Mouse (Mus musculus) limb, embryonic 14.5 days (tissue): ENCODE data around the gene Slc39a11. TPM values are rescaled to one million over a fixed set of nuclear protein-coding genes. Genes with fewer than 3 reads are reported as not detected.
A peak's percentile ranks its signal among the peaks of the same experiment; 100 is the strongest.

Experiments
- ATAC-seq: fragments of 200-750 bp; cut with Nextera tagmentation; 2 replicates; pipeline ENCODE4 v1.8.0; 2017; ENCODE audit warnings: low read depth, moderate number of reproducible peaks, moderate TSS enrichment; ENCODE audit not compliant: low FRiP score
- DNase-seq: peaks from one replicate; pipeline ENCODE4 v3.0.0-alpha.2; 2015; ENCODE audit warnings: low spot score
- H3K27ac ChIP-seq: fragments of 300-500 bp; sonication (generic); replicated peaks from 2 replicates; pipeline ENCODE4 v1.5.1; 2014; ENCODE audit warnings: low read depth, mild to moderate bottlenecking, low read length, moderate library complexity, mixed read lengths
- H3K27me3 ChIP-seq: fragments of 300-500 bp; sonication (generic); 2 replicates; pipeline ENCODE4 v1.6.1; 2014; ENCODE audit warnings: low read length, mixed read lengths; ENCODE audit not compliant: control insufficient read depth, insufficient read depth
- H3K36me3 ChIP-seq: fragments of 300-500 bp; sonication (generic); 2 replicates; pipeline ENCODE4 v1.6.1; 2014; ENCODE audit warnings: mild to moderate bottlenecking, low read length, moderate library complexity, mixed read lengths; ENCODE audit not compliant: control insufficient read depth, insufficient read depth
- H3K4me1 ChIP-seq: fragments of 300-500 bp; sonication (generic); 2 replicates; pipeline ENCODE4 v1.6.1; 2014; ENCODE audit warnings: antibody characterized with exemption, low read length, mixed read lengths; ENCODE audit not compliant: control insufficient read depth, insufficient read depth
- H3K4me2 ChIP-seq: fragments of 300-500 bp; sonication (generic); replicated peaks from 2 replicates; pipeline ENCODE4 v1.6.1; 2014; ENCODE audit warnings: low read depth, mild to moderate bottlenecking, low read length, moderate library complexity; ENCODE audit not compliant: severe bottlenecking
- H3K4me3 ChIP-seq: fragments of 300-500 bp; sonication (generic); replicated peaks from 2 replicates; pipeline ENCODE4 v1.5.1; 2014; ENCODE audit warnings: low read length
- H3K9ac ChIP-seq: fragments of 300-500 bp; sonication (generic); 2 replicates; pipeline ENCODE4 v1.6.1; 2014; ENCODE audit warnings: mild to moderate bottlenecking, low read depth, low read length, moderate library complexity; ENCODE audit not compliant: severe bottlenecking
- H3K9me3 ChIP-seq: fragments of 300-500 bp; sonication (generic); 2 replicates; pipeline ENCODE4 v1.6.1; 2016; ENCODE audit warnings: low read length; ENCODE audit not compliant: control insufficient read depth
- POLR2A ChIP-seq: fragments of 200-500 bp; IDR thresholded peaks from 2 replicates; pipeline ENCODE4 v1.8.0; 2012; ENCODE audit warnings: inconsistent platforms, mild to moderate bottlenecking, moderate library complexity, borderline replicate concordance; ENCODE audit not compliant: insufficient read depth, insufficient read length; ENCODE audit errors: extremely low read depth
- WGBS: fragments of 180-500 bp; shearing (Covaris S2); extraction: QIAGEN DNeasy Blood & Tissue Kit; methylation state at CpG from one replicate; pipeline ENCODE4 v1.1.7; 2014; 5-methylcytosine and 5-hydroxymethylcytosine counted together
- polyA plus RNA-seq, 2 experiments: library from polyadenylated mRNA; depleted of rRNA in 1 of 2; stranded (reverse) in 1 of 2; unstranded in 1 of 2; fragments of >200 nt; fragmentation: Nextera tagmentation in 1 of 2; extraction: Ambion mirVana in 1 of 2; gene quantifications; 2 replicates each; pipeline versions ENCODE4 v1.2.1 to v1.2.3; 2012 to 2014

Slc39a11 gene
- polyA plus RNA-seq, 2 experiments = 17.2 to 24.5 TPM

GRCm38 (mm10) chr11:113683627-113683956 lies 33.7 kb upstream of the Slc39a11 start:
- H3K4me3 ChIP-seq = peak overlapping the region; percentile 96
- peak overlapping the region; percentile 91 for H3K27ac ChIP-seq
- no peak for TF ChIP-seq POLR2A
- 0% methylated on average over 11 of the region's 38 CpGs for WGBS
- no peaks in the 10 kb centered on the region for H3K27me3 ChIP-seq
- peak overlapping the region; percentile 83 for H3K9ac ChIP-seq
- peaks cover 14% of the 10 kb centered on the region for H3K4me1 ChIP-seq
- ATAC-seq (peak; percentile 70; the same call in 1 of the 2 replicates), DNase-seq (no peak)
- H3K9me3 ChIP-seq = no peaks in the 10 kb centered on the region
- peak overlapping the region; percentile 78 for H3K4me2 ChIP-seq
- peaks cover 11% of the 10 kb centered on the region for H3K36me3 ChIP-seq

DNA sequence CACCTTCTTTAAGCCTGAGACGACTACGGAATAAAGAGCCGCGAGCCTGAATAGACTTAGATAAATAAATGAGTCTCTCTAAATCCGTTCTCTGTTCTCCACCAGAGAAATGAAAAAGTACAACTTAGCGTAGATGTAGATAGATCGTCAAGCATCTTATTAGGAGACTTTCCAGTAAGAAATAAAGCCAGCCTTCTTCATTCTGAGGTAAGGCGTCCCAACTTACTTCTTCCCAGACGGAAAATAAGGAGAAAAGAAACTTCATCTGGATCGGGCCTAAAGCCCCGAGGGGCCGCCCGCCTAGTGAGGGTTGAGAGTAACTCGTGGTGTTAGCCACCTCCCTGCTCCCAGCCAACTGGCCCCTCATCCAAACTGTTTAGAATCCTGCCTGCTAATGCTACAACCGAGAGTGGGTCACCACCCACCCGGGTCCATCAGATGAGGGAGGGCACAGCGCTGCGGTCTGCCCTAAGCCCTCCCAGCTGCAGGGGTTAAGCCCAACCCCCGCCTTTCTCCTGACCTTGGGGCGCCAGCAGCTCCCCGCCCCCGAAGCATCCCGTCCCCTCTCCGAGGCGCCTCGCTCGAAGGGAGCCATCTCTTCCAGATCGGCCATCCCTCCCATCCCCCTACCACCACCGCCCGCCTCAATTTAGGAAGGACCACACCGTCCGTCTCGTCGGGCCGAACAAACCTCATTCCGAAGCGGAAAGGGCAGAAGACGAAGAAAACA lies 33.2 kb upstream of the Slc39a11 start:
- peak overlapping the region; percentile 96 for H3K4me3 ChIP-seq
- H3K27me3 ChIP-seq = no peaks in the 10 kb centered on the region
- peak overlapping the region; percentile 78 for H3K4me2 ChIP-seq
- peaks cover 14% of the 10 kb centered on the region for H3K4me1 ChIP-seq
- peak overlapping the region; percentile 83 for H3K9ac ChIP-seq
- DNase-seq (peak; percentile 45), ATAC-seq (peak; percentile 32)
- peaks cover 6% of the 10 kb centered on the region for H3K36me3 ChIP-seq
- no peaks in the 10 kb centered on the region for H3K9me3 ChIP-seq
- WGBS = 4% methylated on average over 35 of the region's 38 CpGs
- peak overlapping the region; percentile 91 for H3K27ac ChIP-seq
- no peak for TF ChIP-seq POLR2A

GRCm38 (mm10) chr11:113681979-113682378 lies 32.1 kb upstream of the Slc39a11 start:
- peaks cover 14% of the 10 kb centered on the region for H3K4me1 ChIP-seq
- peaks cover 2% of the 10 kb centered on the region; the same call in 1 of the 2 replicates for H3K36me3 ChIP-seq
- no peak overlapping the region for H3K9ac ChIP-seq
- DNase-seq = no peak
- no peaks in the 10 kb centered on the region for H3K27me3 ChIP-seq
- no peak overlapping the region for H3K27ac ChIP-seq
- H3K4me3 ChIP-seq = no peak overlapping the region
- ATAC-seq = no peak
- peak overlapping the region; percentile 78 for H3K4me2 ChIP-seq
- TF ChIP-seq POLR2A = no peak
- no peaks in the 10 kb centered on the region for H3K9me3 ChIP-seq

GRCm38 (mm10) chr11:113680954-113681353 lies 31.1 kb upstream of the Slc39a11 start:
- Histone ChIP-seq H3K4me1 (peaks cover 14% of the 10 kb centered on the region), H3K36me3 (peaks cover 12% of the 10 kb centered on the region), H3K9me3 (no peaks in the 10 kb centered on the region), H3K9ac (no peak overlapping the region), H3K27ac (no peak overlapping the region), H3K4me3 (no peak overlapping the region), H3K27me3 (no peaks in the 10 kb centered on the region), H3K4me2 (no peak overlapping the region)
- DNase-seq = no peak
- no peak for TF ChIP-seq POLR2A
- 86% methylated on average over 2 of the region's 2 CpGs for WGBS
- no peak for ATAC-seq

DNA sequence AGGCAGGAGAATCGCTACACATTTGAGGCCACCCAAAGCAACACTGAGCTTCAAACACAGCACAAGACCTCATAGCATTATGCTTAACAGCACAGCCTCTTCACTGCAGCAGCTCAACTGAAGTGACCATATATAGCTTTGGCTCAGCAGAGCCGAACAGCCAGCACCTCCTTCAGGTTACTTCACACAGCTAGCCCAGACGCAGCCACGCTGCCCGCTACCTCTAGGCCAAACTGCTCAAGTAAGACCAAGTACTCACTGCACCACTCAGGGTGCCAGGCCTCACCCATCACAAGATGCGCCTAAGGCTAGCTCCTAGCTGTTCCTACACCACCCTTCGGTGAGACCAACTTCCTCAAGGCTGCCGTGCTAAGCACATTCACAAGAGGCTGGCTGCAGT lies 28.5 kb upstream of the Slc39a11 start:
- Histone ChIP-seq H3K27ac (no peak overlapping the region), H3K4me2 (no peak overlapping the region), H3K27me3 (no peaks in the 10 kb centered on the region), H3K9me3 (no peaks in the 10 kb centered on the region), H3K36me3 (peaks cover 31% of the 10 kb centered on the region), H3K4me1 (peaks cover 7% of the 10 kb centered on the region), H3K9ac (no peak overlapping the region), H3K4me3 (no peak overlapping the region)
- no peak for ATAC-seq
- 86% methylated on average over 8 of the region's 8 CpGs for WGBS
- no peak for DNase-seq
- TF ChIP-seq POLR2A = no peak
